Mouse (Mus musculus) brain, embryonic 14.5 days (tissue): Measurements from ENCODE around the gene Gm44965.

Experiments used
- CTCF ChIP-seq: fragments of 200-500 bp; IDR thresholded peaks from 2 replicates; pipeline ENCODE4 v1.5.1; 2012; ENCODE audit warnings: inconsistent platforms, mild to moderate bottlenecking, moderate library complexity, borderline replicate concordance; ENCODE audit not compliant: insufficient read depth, insufficient read length; ENCODE audit errors: extremely low read depth
- POLR2A ChIP-seq: fragments of 200-500 bp; IDR thresholded peaks from 2 replicates; pipeline ENCODE4 v1.6.1; 2012; ENCODE audit warnings: mild to moderate bottlenecking, inconsistent platforms, borderline replicate concordance; ENCODE audit not compliant: poor library complexity, insufficient read depth, insufficient read length, severe bottlenecking; ENCODE audit errors: extremely low read depth

DNA sequence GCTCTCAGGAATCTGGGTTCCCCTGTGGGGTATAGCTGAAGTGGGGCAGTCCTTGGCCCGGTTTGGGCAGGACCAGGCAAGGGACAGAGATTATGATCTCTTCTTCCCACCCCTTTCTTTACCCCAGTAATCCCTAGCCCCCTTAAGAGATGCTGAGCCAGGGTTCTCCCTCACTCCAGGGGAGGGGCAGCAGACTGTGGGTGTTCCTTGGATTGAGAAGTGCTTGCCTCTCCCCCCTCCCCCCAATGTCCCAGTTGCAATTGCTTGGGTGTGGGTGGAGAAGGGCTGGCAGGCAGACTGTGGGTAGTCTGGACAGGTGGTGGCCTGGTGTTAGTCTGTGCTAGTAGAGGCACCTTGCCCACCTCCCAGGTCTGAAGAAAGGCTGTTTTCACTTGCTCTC, 1.5 kb downstream of the Gm44965 start:
- TF ChIP-seq CTCF (no peak), POLR2A (no peak)
